Mouse (Mus musculus) embryonic fibroblast, embryonic 13.5 days (primary cell): ENCODE measurements around the gene Zxdc.

Experiments
- CTCF ChIP-seq: IDR thresholded peaks from 2 replicates; pipeline ENCODE4 v1.5.1; 2011; ENCODE audit warnings: mild to moderate bottlenecking, control low read depth, low read length, moderate library complexity, borderline replicate concordance; ENCODE audit not compliant: insufficient read depth
- POLR2A ChIP-seq: IDR thresholded peaks from 2 replicates; pipeline ENCODE4 v1.6.1; 2011; ENCODE audit warnings: low read depth, mild to moderate bottlenecking, control low read depth, low read length, moderate library complexity

DNA sequence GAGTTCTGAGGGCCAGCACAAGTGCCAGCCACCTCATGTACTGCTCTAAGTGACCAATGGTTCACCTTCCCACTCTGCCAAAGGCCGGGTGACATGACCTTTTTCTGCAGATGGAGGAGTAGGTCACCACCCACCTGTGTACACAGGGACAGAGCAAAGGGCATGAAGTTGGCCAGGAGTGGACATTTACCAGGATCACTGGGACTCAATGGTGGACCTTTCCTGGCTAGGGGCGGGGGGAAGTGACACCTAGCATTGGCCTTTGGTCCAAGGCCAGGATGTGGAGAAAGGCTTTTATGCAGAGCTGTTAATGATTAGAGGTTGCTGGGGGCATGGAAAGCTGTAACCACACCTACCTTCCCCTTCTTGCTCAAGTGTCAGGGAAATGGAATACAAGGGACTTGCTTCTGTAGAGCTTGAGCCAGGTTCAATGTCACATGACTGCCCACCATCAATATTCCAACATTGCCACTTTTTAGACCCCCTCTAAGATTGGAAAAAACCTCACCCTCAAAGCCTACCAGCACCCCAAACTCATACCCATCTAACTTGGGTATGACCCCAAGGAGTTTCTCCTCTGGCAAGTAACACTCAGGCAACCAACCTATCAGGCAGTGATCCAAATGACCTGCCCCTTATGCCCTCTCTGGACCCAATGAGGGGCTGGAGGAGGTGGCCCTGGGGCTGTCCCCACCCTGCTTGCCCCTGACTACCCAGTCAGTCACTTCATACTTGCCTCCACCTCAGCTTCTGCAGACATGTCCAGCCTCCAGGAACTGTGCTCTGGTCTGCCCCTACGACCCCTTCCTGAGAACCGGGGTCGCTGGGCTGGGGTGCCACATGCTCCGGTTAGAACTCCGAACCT is 36.5 kb upstream of the Zxdc start, which contains the start of gene Uroc1:
- no peak for TF ChIP-seq CTCF
- TF ChIP-seq POLR2A = no peak
